Mouse (Mus musculus) cortical plate, adult 2 months (tissue): ENCODE data around the gene H2-M10.4. TPM values are rescaled to one million over a fixed set of nuclear protein-coding genes. Genes with fewer than 3 reads are reported as not detected.
"Not testable (repeated sequence)": the region's sequence is repeated elsewhere in the genome, so short reads cannot be mapped to it uniquely, and the experiment has no call there.

Source experiments
- H3K27ac ChIP-seq: fragments of 200-500 bp; 2 replicates; pipeline ENCODE4 v1.5.1; 2012; ENCODE audit warnings: low read length, control low read depth, inconsistent platforms; ENCODE audit not compliant: insufficient read depth
- H3K4me1 ChIP-seq: fragments of 200-500 bp; 2 replicates; pipeline ENCODE4 v1.6.1; 2011; ENCODE audit warnings: low read length; ENCODE audit not compliant: control insufficient read depth, insufficient read depth
- H3K4me3 ChIP-seq: fragments of 200-500 bp; 2 replicates; pipeline ENCODE4 v1.5.1; 2011; ENCODE audit warnings: mild to moderate bottlenecking, low read length, control low read depth; ENCODE audit not compliant: insufficient read depth
- CTCF ChIP-seq: fragments of 200-500 bp; IDR thresholded peaks from 2 replicates; pipeline ENCODE4 v1.5.1; 2011; ENCODE audit warnings: mild to moderate bottlenecking, control low read depth, low read length; ENCODE audit not compliant: insufficient read depth; ENCODE audit errors: extremely low read depth
- POLR2A ChIP-seq: fragments of 200-500 bp; IDR thresholded peaks from 2 replicates; pipeline ENCODE4 v1.6.1; 2011; ENCODE audit warnings: mild to moderate bottlenecking, low read length, control low read depth; ENCODE audit not compliant: insufficient read depth; ENCODE audit errors: extremely low read depth
- polyA plus RNA-seq: library from polyadenylated mRNA; depleted of rRNA; stranded (reverse); fragments of >200 nt; gene quantifications from 2 replicates; pipeline ENCODE4 v1.2.3, GENCODE M21; 2012; rRNA removed

The H2-M10.4 gene
- polyA plus RNA-seq: not detected in 2 replicates

GRCm38 (mm10) chr17:36462234-36462633, at the start of gene H2-M10.4:
Gene H2-M10.4 (minus strand): TSS chr17:36462334.
- no peak within 1 kb of the TSS for H3K27ac ChIP-seq
- TF ChIP-seq CTCF (no peak), POLR2A (no peak)
- H3K4me3 ChIP-seq: no peak within 1 kb of the TSS
- no peaks in the 10 kb centered on the region for H3K4me1 ChIP-seq

GRCm38 (mm10) chr17:36503910-36504309, 41.8 kb upstream of the H2-M10.4 start:
- no peak for TF ChIP-seq CTCF
- Histone ChIP-seq H3K4me1 (no peaks in the 10 kb centered on the region), H3K4me3 (no peak overlapping the region), H3K27ac (no peak overlapping the region)

- TF ChIP-seq CTCF (no peak), POLR2A (no peak)
- Histone ChIP-seq H3K27ac (no peak overlapping the region), H3K4me3 (no peak overlapping the region), H3K4me1 (no peaks in the 10 kb centered on the region)
These were observed 38.3 kb upstream of the H2-M10.4 start for GRCm38 (mm10) chr17:36500435-36500834.

- not testable (repeated sequence) for H3K4me1 ChIP-seq, H3K27ac ChIP-seq, H3K4me3 ChIP-seq
These were observed 26.0 kb upstream of the H2-M10.4 start for GRCm38 (mm10) chr17:36488181-36488580.

- Histone ChIP-seq H3K4me1 (no peaks in the 10 kb centered on the region), H3K27ac (no peak overlapping the region), H3K4me3 (no peak overlapping the region)
- no peak for TF ChIP-seq CTCF
- TF ChIP-seq POLR2A: no peak
These were observed 24.6 kb upstream of the H2-M10.4 start for GRCm38 (mm10) chr17:36486687-36487230.

- no peaks in the 10 kb centered on the region for H3K4me1 ChIP-seq
- no peak overlapping the region for H3K27ac ChIP-seq
- TF ChIP-seq POLR2A (no peak), CTCF (no peak)
These were observed 21.7 kb upstream of the H2-M10.4 start for GRCm38 (mm10) chr17:36483865-36484264.

GRCm38 (mm10) chr17:36456260-36456659, 5.9 kb downstream of the H2-M10.4 start:
- Histone ChIP-seq H3K27ac (no peak overlapping the region), H3K4me1 (no peaks in the 10 kb centered on the region)

More at GRCm38 (mm10) chr17:36483865-36484264, 21.7 kb upstream of the H2-M10.4 start:
- no peak overlapping the region for H3K4me3 ChIP-seq

GRCm38 (mm10) chr17:36431411-36431810, 30.7 kb downstream of the H2-M10.4 start:
- H3K4me1 ChIP-seq: no peaks in the 10 kb centered on the region
- H3K27ac ChIP-seq: no peak overlapping the region
- TF ChIP-seq CTCF (no peak), POLR2A (no peak)
- no peak overlapping the region for H3K4me3 ChIP-seq

More at GRCm38 (mm10) chr17:36456260-36456659, 5.9 kb downstream of the H2-M10.4 start:
- no peak overlapping the region for H3K4me3 ChIP-seq
- TF ChIP-seq POLR2A (no peak), CTCF (no peak)

GRCm38 (mm10) chr17:36418091-36418754, 43.9 kb downstream of the H2-M10.4 start:
- Histone ChIP-seq H3K4me1 (no peaks in the 10 kb centered on the region), H3K4me3 (no peak overlapping the region), H3K27ac (no peak overlapping the region)
- TF ChIP-seq POLR2A (no peak), CTCF (peak; percentile 67)

GRCm38 (mm10) chr17:36417416-36417815, 44.7 kb downstream of the H2-M10.4 start:
- Histone ChIP-seq H3K4me3 (no peak overlapping the region), H3K4me1 (no peaks in the 10 kb centered on the region), H3K27ac (no peak overlapping the region)
- no peak for TF ChIP-seq CTCF
- no peak for TF ChIP-seq POLR2A
